Mouse (Mus musculus) G1E (cell line): ENCODE results near the gene Unkl. TPM values are rescaled to one million over a fixed set of nuclear protein-coding genes. Genes with fewer than 3 reads are reported as not detected.
"Not testable (repeated sequence)": the region's sequence is repeated elsewhere in the genome, so short reads cannot be mapped to it uniquely, and the experiment has no call there.

ENCODE experiments used
- ATAC-seq: 2 replicates; pipeline ENCODE4 v1.8.0; 2016; ENCODE audit warnings: mild to moderate bottlenecking; ENCODE audit not compliant: insufficient number of reproducible peaks, poor library complexity, low FRiP score, severe bottlenecking; ENCODE audit errors: extremely low read depth
- DNase-seq: peaks from one replicate; pipeline ENCODE4 v3.0.0; 2012; ENCODE audit warnings: low spot score
- H3K27me3 ChIP-seq: 2 replicates; pipeline ENCODE4 v1.6.1; 2012; ENCODE audit warnings: mild to moderate bottlenecking, low read length, inconsistent platforms; ENCODE audit not compliant: insufficient read depth
- H3K36me3 ChIP-seq: replicated peaks from 2 replicates; pipeline ENCODE3; 2012; ENCODE audit warnings: mild to moderate bottlenecking, inconsistent platforms
- H3K4me1 ChIP-seq: 2 replicates; pipeline ENCODE4 v1.6.1; 2012; ENCODE audit warnings: low read depth, low read length, inconsistent platforms, mixed read lengths; ENCODE audit not compliant: insufficient read depth
- H3K4me3 ChIP-seq: 2 replicates; pipeline ENCODE4 v1.5.1; 2012; ENCODE audit warnings: low read depth, mild to moderate bottlenecking, inconsistent platforms, low read length, moderate library complexity, mixed read lengths
- H3K9me3 ChIP-seq: replicated peaks from 2 replicates; pipeline ENCODE4 v1.6.1; 2012; ENCODE audit warnings: inconsistent platforms
- CTCF ChIP-seq: IDR thresholded peaks from 2 replicates; pipeline ENCODE4 v1.5.1; 2012; ENCODE audit warnings: low read depth, low read length, inconsistent platforms, mixed read lengths
- GATA1 ChIP-seq: IDR thresholded peaks from 2 replicates; pipeline ENCODE4 v1.6.1; 2012; ENCODE audit warnings: borderline replicate concordance, low read length, inconsistent platforms, mixed read lengths
- GATA2 ChIP-seq: IDR thresholded peaks from 2 replicates; pipeline ENCODE4 v1.6.1; 2012; ENCODE audit warnings: low read depth, low read length, inconsistent platforms, borderline replicate concordance
- POLR2AphosphoS5 ChIP-seq: IDR thresholded peaks from 2 replicates; pipeline ENCODE4 v1.6.1; 2012; ENCODE audit warnings: low read depth, low read length, inconsistent platforms; ENCODE audit not compliant: insufficient replicate concordance
- TAL1 ChIP-seq: conservative IDR thresholded peaks from 2 replicates; pipeline ENCODE4 v1.6.1; 2012; ENCODE audit warnings: low read depth, low read length, inconsistent platforms, mixed read lengths
- polyA plus RNA-seq: library from polyadenylated mRNA; stranded (reverse); fragments of >175 nt; gene quantifications from 2 replicates; pipeline ENCODE4 v1.2.3, GENCODE M21; 2012
- total RNA-seq, 2 experiments: library from RNA; stranded (forward) in 1 of 2; stranded (reverse) in 1 of 2; fragments of 200-1000 nt in 1 of 2; fragments of >200 nt in 1 of 2; fragmentation: Nextera tagmentation in 1 of 2; gene quantifications; 2 replicates each; pipeline ENCODE4 v1.2.3; 2014 to 2017

Gene Unkl
- total and polyA plus RNA-seq, 3 experiments, result 10.1 to 59.4 (median 14.1) TPM

DNA sequence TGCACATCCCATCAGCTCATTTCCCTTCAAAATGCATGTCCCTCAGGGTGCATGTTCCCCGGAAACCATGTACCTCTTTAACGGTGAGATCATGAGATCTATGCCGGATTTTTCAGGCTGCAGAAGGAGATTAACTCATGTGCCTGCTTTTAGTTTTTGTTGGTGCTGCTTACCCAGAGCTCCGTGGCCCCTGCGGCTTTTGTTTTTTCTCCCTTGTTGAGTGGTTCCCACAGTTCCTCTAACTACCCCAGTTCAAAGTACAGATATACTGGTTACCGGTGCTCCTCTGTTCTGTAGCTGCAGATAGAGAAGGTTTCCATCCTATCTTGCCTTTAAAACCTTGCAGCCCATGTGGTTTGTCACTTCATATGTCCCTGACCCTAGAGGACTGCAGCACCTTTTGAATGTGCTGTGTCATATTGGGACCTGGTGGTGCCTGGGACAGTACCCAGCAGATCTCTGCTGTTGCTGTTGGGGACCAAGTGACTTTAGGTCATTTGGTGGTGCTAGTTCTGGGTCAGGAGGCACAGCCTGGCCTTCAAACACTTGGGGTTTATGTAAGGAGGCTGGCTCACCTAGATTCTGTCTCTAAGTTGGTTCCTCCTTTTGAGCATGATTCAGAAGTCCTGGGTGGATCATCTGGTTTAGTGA lies 34.9 kb downstream of the Unkl start:
- Histone ChIP-seq H3K36me3 (peaks cover 81% of the 10 kb centered on the region), H3K27me3 (no peaks in the 10 kb centered on the region), H3K4me1 (peaks cover 85% of the 10 kb centered on the region), H3K9me3 (no peaks in the 10 kb centered on the region), H3K4me3 (peak overlapping the region; percentile 73)
- peak; percentile 38 for DNase-seq
- TF ChIP-seq GATA2, result no peak
- TF ChIP-seq CTCF, result no peak
- TF ChIP-seq TAL1, result no peak
- TF ChIP-seq GATA1, result no peak
- TF ChIP-seq POLR2AphosphoS5, result no peak
- ATAC-seq, result peak; percentile 10; the same call in 1 of the 2 replicates

DNA sequence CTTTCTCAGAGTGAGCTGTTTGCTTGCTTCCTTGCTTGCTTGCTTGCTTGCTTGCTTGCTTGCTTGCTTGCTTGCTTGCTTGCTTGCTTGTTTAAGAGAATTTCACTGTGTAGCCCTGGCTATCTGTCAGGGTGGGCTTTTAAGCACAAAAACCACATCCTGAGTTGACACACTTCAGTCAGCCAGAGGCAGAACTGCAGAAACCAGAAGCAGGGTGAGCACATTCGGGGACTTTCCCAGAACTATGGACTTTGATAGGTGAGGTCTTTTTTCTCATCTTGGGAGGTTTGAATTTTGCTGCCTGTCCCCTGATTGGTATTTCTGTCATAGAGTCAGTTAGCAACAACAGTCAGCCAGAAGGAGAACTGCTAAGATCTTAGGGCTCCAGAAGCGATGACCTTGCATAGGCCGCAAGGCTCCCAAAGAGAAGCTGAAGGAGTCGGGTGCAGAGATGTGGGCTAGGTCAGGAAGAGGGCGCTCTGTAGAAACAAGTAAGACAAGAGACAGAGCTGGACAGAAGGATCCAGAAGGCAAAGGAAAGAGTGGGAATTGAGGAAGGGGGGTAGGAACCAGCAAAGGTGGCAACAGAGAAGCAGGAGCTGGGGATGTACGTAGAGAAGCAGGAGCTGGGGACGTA lies 36.5 kb downstream of the Unkl start:
- DNase-seq (no peak), ATAC-seq (no peak)
- peaks cover 83% of the 10 kb centered on the region for H3K4me1 ChIP-seq
- H3K36me3 ChIP-seq, result peaks cover 81% of the 10 kb centered on the region
- H3K9me3 ChIP-seq, result no peaks in the 10 kb centered on the region
- H3K27me3 ChIP-seq, result no peaks in the 10 kb centered on the region
- H3K4me3 ChIP-seq, result peak overlapping the region; percentile 73; the same call in 1 of the 2 replicates
- TF ChIP-seq TAL1 (no peak), POLR2AphosphoS5 (no peak), CTCF (no peak), GATA2 (no peak)

DNA sequence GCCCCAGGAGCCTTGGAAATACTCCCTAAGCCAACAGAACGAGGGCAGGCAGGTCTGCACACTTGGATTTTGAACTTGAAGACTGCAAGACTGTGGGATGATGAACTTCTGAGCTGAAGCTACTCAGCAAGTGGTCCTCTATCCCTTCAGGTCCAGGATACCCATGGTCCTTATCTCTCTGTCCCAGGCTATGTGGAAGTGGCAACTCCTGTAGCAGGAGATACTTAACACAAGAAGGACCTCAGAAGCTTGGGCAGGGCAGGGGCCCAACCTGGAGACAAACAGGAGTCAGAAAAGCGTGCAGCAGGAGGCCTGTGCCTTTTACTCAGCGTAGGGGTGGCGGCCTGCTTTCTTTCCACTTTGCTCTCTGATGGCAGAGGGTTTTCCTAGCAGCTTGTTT lies 37.5 kb downstream of the Unkl start:
- ATAC-seq (no peak), DNase-seq (peak; percentile 53)
- Histone ChIP-seq H3K4me3 (peak overlapping the region; percentile 48; the same call in 1 of the 2 replicates), H3K27me3 (no peaks in the 10 kb centered on the region), H3K36me3 (peaks cover 81% of the 10 kb centered on the region), H3K9me3 (no peaks in the 10 kb centered on the region), H3K4me1 (peaks cover 78% of the 10 kb centered on the region)
- TF ChIP-seq TAL1 (peak; percentile 80), GATA1 (no peak)

DNA sequence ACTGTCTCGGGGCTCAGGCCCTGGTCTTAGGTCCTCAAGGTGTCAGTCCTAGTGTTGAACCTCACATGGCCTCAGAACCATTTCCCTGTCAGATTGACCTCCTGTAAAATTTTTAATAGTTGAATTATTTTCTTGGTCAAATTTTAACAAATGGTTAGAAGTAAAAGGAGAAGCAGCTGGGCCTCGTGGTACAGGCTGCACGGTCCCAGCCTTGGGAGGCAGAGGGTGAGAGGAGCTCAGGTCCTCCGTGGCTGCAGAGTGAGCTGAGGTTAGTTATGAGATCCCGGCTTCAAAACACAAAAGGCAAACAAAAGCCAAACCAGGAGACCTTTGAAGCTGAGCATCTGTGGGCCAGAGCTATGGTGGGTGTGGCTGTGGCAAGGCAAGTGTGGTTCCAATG lies 39.8 kb downstream of the Unkl start:
- Histone ChIP-seq H3K9me3 (no peaks in the 10 kb centered on the region), H3K4me3 (no peak overlapping the region), H3K36me3 (peaks cover 82% of the 10 kb centered on the region), H3K4me1 (peaks cover 60% of the 10 kb centered on the region), H3K27me3 (no peaks in the 10 kb centered on the region)
- ATAC-seq (no peak), DNase-seq (no peak)
- TF ChIP-seq POLR2AphosphoS5 (no peak), GATA2 (no peak), GATA1 (no peak), TAL1 (no peak), CTCF (no peak)

- not testable (repeated sequence) for H3K4me3 ChIP-seq, DNase-seq, ATAC-seq, H3K27me3 ChIP-seq, H3K9me3 ChIP-seq
- Histone ChIP-seq H3K4me1 (peaks cover 42% of the 10 kb centered on the region), H3K36me3 (peaks cover 74% of the 10 kb centered on the region)
These were observed 41.9 kb downstream of the Unkl start for GRCm38 (mm10) chr17:25230014-25230655.

- ATAC-seq (no peak), DNase-seq (no peak)
- no peak overlapping the region for H3K4me3 ChIP-seq
- H3K27me3 ChIP-seq, result no peaks in the 10 kb centered on the region
- H3K4me1 ChIP-seq, result peaks cover 36% of the 10 kb centered on the region
- no peaks in the 10 kb centered on the region for H3K9me3 ChIP-seq
- H3K36me3 ChIP-seq, result peaks cover 74% of the 10 kb centered on the region
- no peak for TF ChIP-seq CTCF
- no peak for TF ChIP-seq GATA2
- TF ChIP-seq POLR2AphosphoS5, result no peak
- no peak for TF ChIP-seq GATA1
- TF ChIP-seq TAL1, result no peak
These were observed 42.5 kb downstream of the Unkl start for GRCm38 (mm10) chr17:25230700-25231099.

DNA sequence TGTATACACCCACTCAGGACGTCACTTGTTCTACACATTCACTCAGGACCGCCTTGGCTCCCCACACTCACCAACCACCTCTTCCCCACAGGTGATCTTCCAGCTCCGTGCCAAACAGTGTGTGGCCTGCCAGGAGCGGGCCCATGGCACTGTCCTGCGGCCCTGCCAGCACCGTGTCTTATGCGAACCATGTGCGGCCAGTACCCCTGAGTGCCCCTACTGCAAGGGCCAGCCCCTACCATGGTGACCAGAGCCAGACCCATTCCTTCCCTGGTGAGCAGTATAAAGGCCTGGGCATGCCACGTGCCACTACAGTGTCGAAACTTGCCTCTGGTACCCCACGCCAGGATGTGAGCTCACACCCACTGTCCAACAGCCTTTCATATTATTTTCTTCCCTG lies 43.4 kb downstream of the Unkl start:
- H3K27me3 ChIP-seq, ATAC-seq, H3K4me3 ChIP-seq, DNase-seq, H3K9me3 ChIP-seq: not testable (repeated sequence)
- Histone ChIP-seq H3K4me1 (peaks cover 27% of the 10 kb centered on the region), H3K36me3 (peaks cover 74% of the 10 kb centered on the region)
